Mouse (Mus musculus): ENCODE data around the gene Rln1. TPM values are rescaled to one million over a fixed set of nuclear protein-coding genes. Genes with fewer than 3 reads are reported as not detected.
A peak's percentile ranks its signal among the peaks of the same experiment; 100 is the strongest.

Rln1 gene
- total RNA-seq, 2 experiments from 2014 or later: not detected

DNA sequence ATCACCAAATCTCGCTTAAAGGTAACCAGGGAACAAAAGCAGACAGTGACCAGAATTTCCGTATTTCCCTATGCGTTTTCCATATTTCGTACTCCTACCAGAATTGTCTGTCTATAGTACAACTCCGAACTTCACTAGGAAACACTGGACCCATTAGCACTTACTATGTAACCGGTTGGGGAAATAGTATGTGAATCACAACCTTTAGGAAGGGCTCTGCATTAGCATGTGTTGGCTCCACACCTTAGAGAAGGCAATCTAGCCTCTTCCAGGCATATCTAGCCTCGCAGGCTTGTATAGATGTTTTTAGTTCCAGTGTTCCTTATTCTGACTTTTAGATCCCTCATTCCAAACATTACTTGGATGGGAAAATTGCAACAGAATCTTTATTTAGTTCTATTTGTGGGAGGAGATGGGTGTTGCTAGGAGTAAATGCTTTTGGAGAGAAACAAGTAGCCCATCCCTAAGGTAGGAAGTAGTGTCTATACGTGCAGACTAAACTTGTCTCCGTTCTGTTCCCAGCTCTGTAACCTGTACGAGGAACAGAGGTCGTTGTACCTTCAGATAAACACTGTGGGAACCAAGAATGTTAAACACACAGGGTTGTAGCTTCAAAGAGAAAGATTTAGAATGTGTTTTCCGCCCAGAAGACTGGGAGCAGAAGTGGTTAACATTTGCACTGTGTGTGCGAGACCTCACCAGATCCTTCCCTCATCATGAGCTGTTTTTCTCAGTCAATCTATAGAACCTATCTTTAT lies 27.9 kb upstream of the Rln1 start:
- ATAC-seq (replicated peaks; ENCODE audit: poor library complexity, severe bottlenecking): no peak

DNA sequence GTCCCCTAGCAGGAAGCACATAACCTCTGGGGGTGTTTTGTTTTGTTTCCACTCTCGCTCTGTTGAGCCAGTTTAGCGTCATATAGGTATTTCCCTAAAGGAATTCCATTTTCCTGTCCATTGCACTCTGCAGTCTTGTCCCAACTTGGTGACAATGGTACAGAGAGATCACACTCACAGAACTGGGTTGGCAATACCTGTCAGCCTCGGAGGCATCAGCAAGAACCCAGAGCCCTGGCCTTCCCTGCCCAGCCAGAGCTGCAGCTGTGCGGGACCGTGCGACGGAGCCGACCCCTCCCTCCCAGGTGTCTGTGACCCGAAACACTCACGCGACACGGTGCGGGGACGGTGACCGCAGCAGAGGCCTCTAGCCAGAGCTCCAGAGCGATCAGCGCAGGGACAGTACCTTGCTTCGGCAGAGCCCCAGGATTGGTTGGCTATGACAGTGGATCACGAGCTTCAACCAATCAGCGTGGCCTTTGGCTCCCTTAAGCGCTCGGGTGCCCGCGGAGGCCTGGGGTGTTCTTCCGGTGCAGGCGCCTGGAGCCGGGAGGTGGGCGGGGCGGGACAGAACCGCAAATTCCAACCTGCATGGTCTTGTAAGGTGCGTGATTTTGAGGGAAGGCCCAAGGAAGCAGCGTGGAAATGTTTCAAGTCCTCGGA lies 27.1 kb upstream of the Rln1 start:
- ATAC-seq (replicated peaks; ENCODE audit: poor library complexity, severe bottlenecking): peak; percentile 99

DNA sequence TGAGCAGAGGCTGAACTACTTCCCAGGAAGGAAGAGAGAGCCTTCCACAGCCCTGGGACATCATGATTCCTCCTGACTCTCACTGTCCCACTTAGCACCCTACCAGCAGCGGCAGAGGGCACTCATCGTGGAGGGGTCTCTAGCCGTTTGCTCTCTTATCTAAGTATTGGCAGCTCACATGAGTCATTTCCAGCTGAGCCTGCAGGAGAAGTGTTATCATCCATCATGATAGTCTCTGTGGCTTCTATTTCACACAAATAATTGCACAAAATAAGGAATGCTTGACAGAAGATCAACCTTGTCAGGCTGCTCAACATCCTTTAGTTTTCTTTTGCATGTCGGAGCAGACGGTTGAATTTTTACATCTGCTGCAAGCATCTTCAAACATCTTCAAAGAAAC lies 25.8 kb upstream of the Rln1 start:
- ATAC-seq (replicated peaks; ENCODE audit: poor library complexity, severe bottlenecking): no peak

GRCm38 (mm10) chr19:29356281-29356680 lies 21.8 kb upstream of the Rln1 start:
- ATAC-seq (replicated peaks; ENCODE audit: poor library complexity, severe bottlenecking): no peak

- ATAC-seq (replicated peaks; ENCODE audit: poor library complexity, severe bottlenecking): peak; percentile 89
These were observed 20.7 kb upstream of the Rln1 start for GRCm38 (mm10) chr19:29354895-29355877.

- ATAC-seq (replicated peaks; ENCODE audit: poor library complexity, severe bottlenecking): no peak
These were observed 16.5 kb upstream of the Rln1 start for GRCm38 (mm10) chr19:29350991-29351390.

- ATAC-seq (replicated peaks; ENCODE audit: poor library complexity, severe bottlenecking): no peak
These were observed 11.2 kb upstream of the Rln1 start for GRCm38 (mm10) chr19:29345636-29346035.

DNA sequence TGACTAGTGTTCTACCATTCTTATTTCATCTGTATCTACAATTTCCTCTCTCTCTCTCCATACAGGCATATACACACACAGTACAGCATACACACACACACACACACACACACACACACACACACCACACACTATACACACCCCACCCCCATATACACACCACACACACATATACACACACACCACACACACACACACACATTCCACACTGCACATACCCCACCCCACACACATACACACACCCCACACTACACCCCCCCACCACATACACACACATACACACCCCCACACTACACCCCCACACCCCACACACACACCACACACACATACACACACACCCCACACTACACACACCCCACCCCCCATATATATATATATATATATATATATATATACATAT lies 10.4 kb upstream of the Rln1 start:
- no peak for ATAC-seq (replicated peaks; ENCODE audit: poor library complexity, severe bottlenecking)

DNA sequence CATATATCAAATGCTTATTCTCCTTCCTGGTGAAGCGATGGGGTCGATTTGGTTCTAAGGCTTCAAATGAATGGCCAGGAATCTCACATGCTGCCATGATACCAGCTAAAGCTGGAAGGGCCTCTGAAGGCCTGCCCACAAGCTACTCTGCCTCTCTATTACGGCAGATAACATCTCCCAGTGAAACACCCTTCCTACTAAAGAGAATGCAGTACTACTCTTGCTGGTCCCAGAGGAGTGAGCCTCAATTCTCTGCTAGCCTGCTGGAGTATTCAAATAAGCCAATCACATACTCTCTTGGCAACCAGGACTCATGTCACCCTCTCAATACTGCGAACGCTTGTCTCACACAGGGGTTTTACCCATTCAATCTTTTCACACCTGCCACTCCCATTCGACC lies 7.8 kb upstream of the Rln1 start:
- no peak for ATAC-seq (replicated peaks; ENCODE audit: poor library complexity, severe bottlenecking)

DNA sequence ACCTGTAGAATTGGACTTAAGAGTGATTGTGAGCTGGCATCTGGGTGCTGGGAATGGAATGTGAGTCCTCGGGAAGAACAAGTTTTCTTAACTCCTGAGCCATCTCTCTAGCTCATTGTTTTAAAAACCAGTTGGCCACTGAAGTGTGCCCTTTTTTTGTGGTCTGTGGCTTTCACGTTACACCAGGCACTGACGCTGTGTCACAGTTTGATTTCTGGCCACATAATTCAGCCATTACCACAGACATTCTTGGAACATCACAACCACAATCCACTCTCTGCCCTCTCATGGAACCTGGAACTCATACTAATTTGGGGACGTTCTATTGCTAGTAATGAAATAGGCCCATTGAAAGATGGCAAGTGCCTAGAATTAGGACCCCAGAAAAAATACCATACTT lies 6.6 kb upstream of the Rln1 start:
- ATAC-seq (replicated peaks; ENCODE audit: poor library complexity, severe bottlenecking): peak; percentile 46; the same call in 1 of the 2 replicates

- no peak for ATAC-seq (replicated peaks; ENCODE audit: poor library complexity, severe bottlenecking)
These were observed 2.2 kb upstream of the Rln1 start for GRCm38 (mm10) chr19:29336624-29337023.

DNA sequence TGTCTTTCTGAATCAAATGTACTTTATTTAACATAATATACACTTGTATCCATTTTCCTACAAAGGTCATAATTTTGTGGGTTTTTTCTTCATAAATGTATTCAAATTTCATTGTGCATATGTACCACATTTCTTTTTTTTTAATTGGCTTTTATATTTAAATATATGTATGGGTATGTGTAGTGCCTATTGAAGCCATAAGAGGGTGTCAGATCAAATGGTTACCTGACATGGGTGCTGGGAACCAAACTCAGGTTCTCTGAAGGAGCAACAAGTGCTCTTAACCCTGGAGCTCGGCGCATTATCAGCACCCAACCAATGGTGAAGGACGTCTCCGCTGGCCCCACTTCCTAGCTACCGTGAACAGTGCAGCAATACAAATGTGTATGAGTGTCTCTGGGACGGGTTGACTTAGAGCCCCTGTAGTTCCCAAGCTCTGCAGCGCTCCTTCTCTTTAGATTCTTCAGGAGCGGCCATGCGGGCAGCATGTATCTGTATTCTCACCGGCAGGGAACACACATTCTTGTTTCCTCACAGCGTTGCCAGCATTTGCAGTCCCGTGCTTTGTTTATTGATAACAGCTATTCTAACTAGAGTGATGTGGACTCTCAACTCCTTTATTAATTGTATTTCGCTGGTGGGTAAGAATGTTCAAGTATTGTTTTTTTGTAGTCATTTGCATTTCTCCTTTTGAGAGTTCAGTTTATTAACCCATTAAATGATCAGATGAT lies 7.5 kb downstream of the Rln1 start:
- ATAC-seq (replicated peaks; ENCODE audit: poor library complexity, severe bottlenecking): no peak

DNA sequence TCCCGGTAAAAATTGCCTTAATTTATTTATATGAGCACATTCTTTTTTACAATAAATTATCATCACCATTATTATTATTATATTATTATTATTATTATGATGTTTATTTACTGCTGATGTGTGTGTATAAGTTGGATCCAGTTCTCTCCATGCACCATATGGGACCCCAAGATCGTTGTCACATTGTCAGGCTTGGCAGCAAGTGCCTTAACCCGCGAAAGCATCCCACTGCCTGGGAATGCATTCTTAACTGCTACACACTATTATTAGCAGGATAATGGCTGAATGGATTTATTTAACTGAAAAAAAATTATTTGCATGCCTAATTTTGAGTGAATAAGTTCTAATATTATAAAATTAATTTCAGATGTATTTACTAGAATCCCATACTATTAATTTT lies 8.1 kb downstream of the Rln1 start:
- no peak for ATAC-seq (replicated peaks; ENCODE audit: poor library complexity, severe bottlenecking)

DNA sequence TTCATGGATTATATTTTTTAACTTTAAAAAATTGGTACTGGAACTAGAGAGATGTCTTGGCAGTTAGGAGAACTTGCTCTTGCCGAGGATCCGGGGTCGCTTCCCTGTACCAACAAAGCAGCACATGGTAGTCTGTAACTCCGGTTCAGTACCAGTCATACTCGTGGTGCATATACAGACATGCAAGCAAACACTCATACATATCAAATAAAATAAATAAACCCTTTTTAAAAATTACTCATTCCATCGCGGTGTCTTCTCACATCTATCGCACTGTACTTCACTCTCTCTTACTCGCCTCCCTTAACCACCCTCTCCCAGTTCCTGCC lies 8.7 kb downstream of the Rln1 start:
- ATAC-seq (replicated peaks; ENCODE audit: poor library complexity, severe bottlenecking): no peak

- ATAC-seq (replicated peaks; ENCODE audit: poor library complexity, severe bottlenecking): peak; percentile 90
These were observed 9.2 kb downstream of the Rln1 start, which contains the start of gene Insl6 for GRCm38 (mm10) chr19:29325053-29325851. Gene Insl6 (minus strand): TSS chr19:29325356.

DNA sequence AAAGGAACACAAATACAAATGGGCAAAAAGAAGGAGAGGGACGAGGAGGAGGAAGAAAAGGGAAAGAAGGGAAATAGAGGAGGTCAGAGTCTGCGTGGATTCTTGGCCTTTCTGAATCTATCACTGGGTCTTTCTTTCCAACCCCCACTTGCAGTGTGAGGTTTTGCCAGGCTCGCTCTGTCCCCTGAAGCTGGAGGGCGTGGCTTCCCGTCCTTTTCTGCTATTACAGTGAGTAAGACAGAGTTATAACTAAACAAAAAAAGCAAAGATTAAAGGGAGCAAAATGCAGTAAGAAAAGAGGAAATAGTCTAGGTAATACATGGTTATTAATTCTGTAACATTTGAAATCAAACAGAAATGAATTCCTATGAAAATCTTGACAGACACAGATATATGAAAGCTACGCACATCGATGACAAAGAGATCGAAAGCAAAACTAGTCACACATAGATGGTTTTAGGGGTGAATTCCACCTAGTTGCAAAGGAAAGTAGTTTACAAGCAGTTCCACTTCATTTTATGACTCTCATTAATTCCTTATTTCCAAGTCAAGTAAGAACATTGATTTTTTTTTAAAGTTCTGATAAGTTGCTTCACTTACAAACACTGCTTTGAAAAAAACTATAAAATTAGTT lies 10.9 kb downstream of the Rln1 start:
- 0 out of 2 replicates have a peak, but pooled peaks have one; percentile 19 for ATAC-seq (replicated peaks; ENCODE audit: poor library complexity, severe bottlenecking)

DNA sequence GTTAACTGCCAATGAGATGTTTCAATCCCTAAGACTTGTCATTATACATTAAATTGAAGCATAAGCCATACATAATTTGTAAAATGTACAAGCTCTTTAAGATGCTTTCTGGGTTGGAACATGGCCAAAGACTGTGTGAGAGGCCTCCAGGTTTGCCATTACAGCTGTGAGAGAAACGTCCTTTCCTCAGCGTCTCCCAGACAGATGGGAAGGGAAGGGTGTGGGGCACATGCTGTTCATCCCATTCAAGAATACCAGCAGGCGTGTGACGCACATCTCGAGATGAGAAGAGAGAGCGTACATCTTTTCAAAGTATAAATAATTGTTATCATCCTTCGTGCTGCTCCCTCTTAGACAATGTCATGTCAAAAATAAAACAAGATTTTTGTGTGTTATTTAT lies 21.8 kb downstream of the Rln1 start:
- no peak for ATAC-seq (replicated peaks; ENCODE audit: poor library complexity, severe bottlenecking)

- ATAC-seq (replicated peaks; ENCODE audit: poor library complexity, severe bottlenecking): no peak
These were observed 22.7 kb downstream of the Rln1 start for GRCm38 (mm10) chr19:29311791-29312190.

- no peak for ATAC-seq (replicated peaks; ENCODE audit: poor library complexity, severe bottlenecking)
These were observed 25.6 kb downstream of the Rln1 start for GRCm38 (mm10) chr19:29308832-29309231.

Data from granulocyte monocyte progenitor cell, adult 5-6 weeks (primary cell).